20 mouse cellular contexts compared by ENCODE assay signal in genomic region chr17:28205443-28205842, GRCm38 (mm10). TPM values are rescaled to one million over a fixed set of nuclear protein-coding genes. Genes with fewer than 3 reads are reported as not detected.
DNase-seq lines count a peak whose midpoint lies in the region; ATAC-seq and TF ChIP-seq lines count a peak whose summit lies in the region.
"Had no signal": no experiment of that assay in that cellular context is flagged by ENCODE, and none has a peak within 500 bp of the region (broad histone marks: within the 10 kb centered on the region; RNA-seq: fewer than 3 reads in every experiment).

No protein-coding gene starts in this region.

- no peak for ATAC-seq in forebrain, embryonic 11.5 days (replicated peaks; ENCODE audit: low FRiP score)
- ATAC-seq: forebrain, embryonic 13.5 days; forebrain, postnatal 0 days; inflammation-experienced regulatory T-cells, adult 6 months; intestine, postnatal 0 days had no signal

- H3K79me2 ChIP-seq in C2C12 (ENCODE audit: control insufficient read depth, insufficient read depth) = no peaks in the 10 kb centered on the region

- peaks cover 18% of the 10 kb centered on the region for H3K27me3 ChIP-seq in forebrain, embryonic 10.5 days (ENCODE audit: poor library complexity, severe bottlenecking)
- H3K27me3 ChIP-seq in forebrain, embryonic 11.5 days (ENCODE audit: control insufficient read depth, insufficient read depth, low read length) = no peaks in the 10 kb centered on the region
- H3K27me3 ChIP-seq in C2C12 (ENCODE audit: control insufficient read depth, insufficient read depth, insufficient read length) = no peaks in the 10 kb centered on the region
- no peaks in the 10 kb centered on the region for H3K27me3 ChIP-seq in limb, embryonic 10.5 days (ENCODE audit: low read depth, poor library complexity, severe bottlenecking)
- H3K27me3 ChIP-seq: forebrain, embryonic 13.5 days; heart, embryonic 15.5 days had no signal

- no peaks in the 10 kb centered on the region for H3K9me3 ChIP-seq in forebrain, embryonic 10.5 days
- H3K9me3 ChIP-seq in forebrain, embryonic 11.5 days (ENCODE audit: control insufficient read depth, low read length) = no peaks in the 10 kb centered on the region
- H3K9me3 ChIP-seq in limb, embryonic 10.5 days (replicated peaks) = no peaks in the 10 kb centered on the region
- H3K9me3 ChIP-seq: forebrain, embryonic 13.5 days; heart, embryonic 15.5 days had no signal

- TF ChIP-seq CTCF in C2C12 (IDR thresholded peaks at IDR 0.05; ENCODE audit: control insufficient read depth, insufficient read depth, insufficient read length) = no peak

- H3ac ChIP-seq in C2C12 (ENCODE audit: control insufficient read depth, insufficient read length, low read depth) = peak overlapping the region; percentile 13

- WGBS in forebrain, embryonic 10.5 days = 93% methylated on average over 8 of the region's 8 CpGs
- 89% methylated on average over 8 of the region's 8 CpGs for WGBS in forebrain, embryonic 11.5 days
- WGBS in limb, embryonic 10.5 days = 91% methylated on average over 8 of the region's 8 CpGs

- H3K79me3 ChIP-seq in C2C12 (ENCODE audit: low read depth) = no peaks in the 10 kb centered on the region

- no peak overlapping the region for H3K4me2 ChIP-seq in forebrain, embryonic 11.5 days (ENCODE audit: low read depth, low read length, severe bottlenecking)
- H3K4me2 ChIP-seq: forebrain, embryonic 13.5 days; heart, embryonic 11.5 days; heart, embryonic 15.5 days; hindbrain, embryonic 14.5 days had no signal

- no peak for DNase-seq in forebrain, embryonic 10.5 days (ENCODE audit: extremely low spot score, low spot score)
- DNase-seq in forebrain, embryonic 11.5 days (ENCODE audit: low spot score) = no peak
- peak; percentile 32 to 42 for DNase-seq in B cell, adult 2 months
- DNase-seq in limb, embryonic 10.5 days (ENCODE audit: low spot score) = no peak
- no peak for DNase-seq in layer of hippocampus, postnatal 14 days (ENCODE audit: low spot score in 2 of 2)
- no peak for DNase-seq in kidney, adult 9 months
- DNase-seq: adrenal gland, postnatal 36 days; cerebellum, adult 2 months; cerebellum, postnatal 10 days; forebrain, postnatal 0 days; gastrocnemius, postnatal 14 days; heart, adult 2 months; heart, postnatal 14 days had no signal

- H3K4me3 ChIP-seq in forebrain, embryonic 10.5 days = no peak overlapping the region
- H3K4me3 ChIP-seq in forebrain, embryonic 11.5 days (ENCODE audit: low read depth, low read length) = no peak overlapping the region
- H3K4me3 ChIP-seq in C2C12 (ENCODE audit: insufficient read depth, poor library complexity, severe bottlenecking) = no peak overlapping the region
- H3K4me3 ChIP-seq in limb, embryonic 10.5 days = no peak overlapping the region
- H3K4me3 ChIP-seq: forebrain, embryonic 13.5 days; heart, adult 2 months; heart, embryonic 15.5 days had no signal

- peaks cover 22% of the 10 kb centered on the region for H3K4me1 ChIP-seq in forebrain, embryonic 10.5 days
- no peaks in the 10 kb centered on the region for H3K4me1 ChIP-seq in forebrain, embryonic 11.5 days (replicated peaks; ENCODE audit: control insufficient read depth, insufficient read depth, low read length)
- H3K4me1 ChIP-seq in limb, embryonic 10.5 days = peaks cover 52% of the 10 kb centered on the region

- H3K36me3 ChIP-seq in forebrain, embryonic 10.5 days (replicated peaks) = peaks cover 51% of the 10 kb centered on the region
- no peaks in the 10 kb centered on the region for H3K36me3 ChIP-seq in forebrain, embryonic 11.5 days (ENCODE audit: control insufficient read depth, insufficient read depth, low read length)
- no peaks in the 10 kb centered on the region for H3K36me3 ChIP-seq in C2C12 (ENCODE audit: control insufficient read depth, insufficient read depth)
- peaks cover 41% of the 10 kb centered on the region for H3K36me3 ChIP-seq in limb, embryonic 10.5 days

- 0 out of 2 replicates have a peak overlapping the region, but pooled peaks have one; percentile 31 for H3K27ac ChIP-seq in forebrain, embryonic 10.5 days
- H3K27ac ChIP-seq in forebrain, embryonic 11.5 days (ENCODE audit: low read depth, low read length) = no peak overlapping the region
- H3K27ac ChIP-seq in limb, embryonic 10.5 days = peak overlapping the region; percentile 15; the same call in 1 of the 2 replicates
- H3K27ac ChIP-seq: forebrain, embryonic 13.5 days; heart, adult 2 months; heart, embryonic 15.5 days; hindbrain, embryonic 14.5 days had no signal

- no peak overlapping the region for H3K9ac ChIP-seq in forebrain, embryonic 11.5 days (ENCODE audit: low read length)
- H3K9ac ChIP-seq: forebrain, embryonic 13.5 days; forebrain, postnatal 0 days; heart, embryonic 15.5 days; hindbrain, embryonic 14.5 days had no signal

TF ChIP-seq in C2C12, 6 proteins besides CTCF, POLR2A, EP300 and RAD21:
- no peak for TF ChIP-seq USF1 (IDR thresholded peaks at IDR 0.05; ENCODE audit: low read depth)
- TF ChIP-seq MYOG (IDR thresholded peaks at IDR 0.05; ENCODE audit: control insufficient read depth, extremely low read depth, insufficient read length) = no peak
- TF ChIP-seq MAX (IDR thresholded peaks at IDR 0.05) = no peak
- TF ChIP-seq FOSL1 (IDR thresholded peaks at IDR 0.05; ENCODE audit: insufficient read depth, low read length, poor library complexity, severe bottlenecking) = no peak
TF ChIP-seq in C2C12: peak in this region for 0.

RNA-seq across cellular contexts. Expression of gene Def6, which starts 2.1 kb away (rescaled TPM):
- polyA plus RNA-seq in forebrain, embryonic 10.5 days (2016; fragmentation: Nextera tagmentation; extraction: Ambion mirVana) = 2.4 and 4.1 TPM in 2 replicates
- 2.2 and 2.5 TPM in 2 replicates for polyA plus RNA-seq in forebrain, embryonic 11.5 days (2014; fragmentation: Nextera tagmentation; extraction: Ambion mirVana)
- polyA plus RNA-seq in C2C12 (2012; fragmentation: generic; extraction: Trizol) = 5.7 TPM
- 6.8 and 11.1 TPM in 2 replicates for polyA plus RNA-seq in limb, embryonic 10.5 days (2016; fragmentation: Nextera tagmentation; extraction: Ambion mirVana)
- 1 to 10 TPM; 3.7 to 3.9 TPM for total RNA-seq in layer of hippocampus, postnatal 14 days (2021)

RNA-seq across cellular contexts. Expression of gene Ppard, which starts 27.1 kb away (rescaled TPM):
- polyA plus RNA-seq in forebrain, embryonic 10.5 days (2016; fragmentation: Nextera tagmentation; extraction: Ambion mirVana) = 1.3 and 1.4 TPM in 2 replicates
- polyA plus RNA-seq in forebrain, embryonic 11.5 days (2014; fragmentation: Nextera tagmentation; extraction: Ambion mirVana) = 1.4 and 1.7 TPM in 2 replicates
- 24.7 TPM for polyA plus RNA-seq in C2C12 (2012; fragmentation: generic; extraction: Trizol)
- polyA plus RNA-seq in limb, embryonic 10.5 days (2016; fragmentation: Nextera tagmentation; extraction: Ambion mirVana) = 1.9 and 2.3 TPM in 2 replicates
- total RNA-seq in layer of hippocampus, postnatal 14 days (2021) = 10 to 100 TPM; 27.1 to 28.9 TPM

RNA-seq across cellular contexts. Expression of gene Zfp523, which starts 28.5 kb away (rescaled TPM):
- 32.6 and 35.6 TPM in 2 replicates for polyA plus RNA-seq in forebrain, embryonic 10.5 days (2016; fragmentation: Nextera tagmentation; extraction: Ambion mirVana)
- polyA plus RNA-seq in forebrain, embryonic 11.5 days (2014; fragmentation: Nextera tagmentation; extraction: Ambion mirVana) = 37.8 and 40.2 TPM in 2 replicates
- polyA plus RNA-seq in C2C12 (2012; fragmentation: generic; extraction: Trizol) = 21.0 TPM
- polyA plus RNA-seq in limb, embryonic 10.5 days (2016; fragmentation: Nextera tagmentation; extraction: Ambion mirVana) = 33.6 and 40.2 TPM in 2 replicates
- 100 to 1,000 TPM in 1 of 2 experiments, 10 to 100 TPM in 1; 95.1 to 102 TPM for total RNA-seq in layer of hippocampus, postnatal 14 days (2021)

Comparison
In these comparisons a context has a peak if more than half of its experiments do, and no peak if none do; other contexts are left out.
1. DNase-seq: peak in B cell, adult 2 months (2 of 2); none in forebrain, embryonic 10.5 days (single experiment), forebrain, embryonic 11.5 days (single experiment), limb, embryonic 10.5 days (single experiment), layer of hippocampus, postnatal 14 days (0 of 2) and kidney, adult 9 months (single experiment).